Mouse (Mus musculus) lung, embryonic 14.5 days (tissue): ENCODE results near the gene Cbarp. TPM values are rescaled to one million over a fixed set of nuclear protein-coding genes. Genes with fewer than 3 reads are reported as not detected.

ENCODE experiments used
- ATAC-seq: fragments of 200-750 bp; cut with Nextera tagmentation; 2 replicates; pipeline ENCODE4 v1.8.0; 2017; ENCODE audit warnings: mild to moderate bottlenecking, moderate TSS enrichment, moderate library complexity; ENCODE audit not compliant: insufficient read depth
- DNase-seq: peaks from one replicate; pipeline ENCODE4 v3.0.0-alpha.2; 2015
- H3K27ac ChIP-seq: fragments of 300-500 bp; sonication (generic); 2 replicates; pipeline ENCODE4 v1.5.1; 2014; ENCODE audit warnings: low read depth, mild to moderate bottlenecking, moderate library complexity
- H3K27me3 ChIP-seq: fragments of 300-500 bp; sonication (generic); 2 replicates; pipeline ENCODE4 v1.6.1; 2014; ENCODE audit warnings: low read length, control low read depth; ENCODE audit not compliant: insufficient read depth
- H3K36me3 ChIP-seq: fragments of 300-500 bp; sonication (generic); 2 replicates; pipeline ENCODE4 v1.6.1; 2014; ENCODE audit warnings: control low read depth; ENCODE audit not compliant: insufficient read depth
- H3K4me1 ChIP-seq: fragments of 300-500 bp; sonication (generic); 2 replicates; pipeline ENCODE4 v1.6.1; 2014; ENCODE audit warnings: antibody characterized with exemption, control low read depth; ENCODE audit not compliant: insufficient read depth
- H3K4me2 ChIP-seq: fragments of 300-500 bp; sonication (generic); 2 replicates; pipeline ENCODE4 v1.6.1; 2014; ENCODE audit warnings: mild to moderate bottlenecking
- H3K4me3 ChIP-seq: fragments of 300-500 bp; sonication (generic); 2 replicates; pipeline ENCODE4 v1.5.1; 2014; ENCODE audit warnings: low read depth, low read length
- H3K9ac ChIP-seq: fragments of 300-500 bp; sonication (generic); 2 replicates; pipeline ENCODE4 v1.6.1; 2014
- H3K9me3 ChIP-seq: fragments of 300-500 bp; sonication (generic); 2 replicates; pipeline ENCODE4 v1.6.1; 2016; ENCODE audit warnings: low read depth, low read length, control low read depth
- CTCF ChIP-seq: IDR thresholded peaks from 2 replicates; pipeline ENCODE4 v1.5.1; 2016; ENCODE audit warnings: antibody characterized with exemption, low read depth
- WGBS: fragments of 180-500 bp; shearing (Covaris S2); extraction: QIAGEN DNeasy Blood & Tissue Kit; methylation state at CpG from one replicate; pipeline ENCODE4 v1.1.7; 2014; 5-methylcytosine and 5-hydroxymethylcytosine counted together
- polyA plus RNA-seq: library from polyadenylated mRNA; unstranded; fragments of >200 nt; fragmentation: Nextera tagmentation; extraction: Ambion mirVana; gene quantifications from 2 replicates; pipeline ENCODE4 v1.2.1, GENCODE M21; 2014

The Cbarp gene
- polyA plus RNA-seq, 1 experiment from 2014 or later = 5.5 TPM

DNA sequence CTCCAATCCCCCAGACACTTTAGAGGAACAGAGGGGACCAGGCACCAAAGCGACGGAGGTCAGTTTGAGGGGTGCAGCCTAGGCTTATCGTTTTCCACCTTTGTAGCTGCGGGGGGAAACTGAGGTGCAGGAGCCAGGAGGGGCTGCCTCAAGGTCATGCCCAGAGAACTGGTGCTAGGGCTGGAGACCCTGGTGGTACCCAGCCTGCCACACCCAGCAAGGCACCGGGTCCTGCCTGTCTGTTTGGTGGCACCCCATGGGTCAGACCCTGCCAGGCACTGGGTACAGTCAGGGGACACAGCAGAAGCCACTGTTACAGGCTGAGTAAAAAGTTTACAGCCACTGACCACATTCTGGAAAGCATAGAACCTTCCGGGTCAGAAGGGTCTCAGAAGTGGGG, 39.7 kb upstream of the Cbarp start:
- DNase-seq (no peak), ATAC-seq (no peak)
- no peak overlapping the region for H3K27ac ChIP-seq
- TF ChIP-seq CTCF = no peak
- H3K9me3 ChIP-seq = no peaks in the 10 kb centered on the region
- H3K27me3 ChIP-seq = no peaks in the 10 kb centered on the region
- H3K9ac ChIP-seq = peak overlapping the region; percentile 93
- 0 out of 2 replicates have a peak, but pooled peaks cover 2% of the 10 kb centered on the region for H3K36me3 ChIP-seq
- H3K4me2 ChIP-seq = peak overlapping the region; percentile 77
- 26% methylated on average over 6 of the region's 6 CpGs for WGBS
- H3K4me3 ChIP-seq = peak overlapping the region; percentile 75
- H3K4me1 ChIP-seq = no peaks in the 10 kb centered on the region; the same call in none of the 2 replicates

DNA sequence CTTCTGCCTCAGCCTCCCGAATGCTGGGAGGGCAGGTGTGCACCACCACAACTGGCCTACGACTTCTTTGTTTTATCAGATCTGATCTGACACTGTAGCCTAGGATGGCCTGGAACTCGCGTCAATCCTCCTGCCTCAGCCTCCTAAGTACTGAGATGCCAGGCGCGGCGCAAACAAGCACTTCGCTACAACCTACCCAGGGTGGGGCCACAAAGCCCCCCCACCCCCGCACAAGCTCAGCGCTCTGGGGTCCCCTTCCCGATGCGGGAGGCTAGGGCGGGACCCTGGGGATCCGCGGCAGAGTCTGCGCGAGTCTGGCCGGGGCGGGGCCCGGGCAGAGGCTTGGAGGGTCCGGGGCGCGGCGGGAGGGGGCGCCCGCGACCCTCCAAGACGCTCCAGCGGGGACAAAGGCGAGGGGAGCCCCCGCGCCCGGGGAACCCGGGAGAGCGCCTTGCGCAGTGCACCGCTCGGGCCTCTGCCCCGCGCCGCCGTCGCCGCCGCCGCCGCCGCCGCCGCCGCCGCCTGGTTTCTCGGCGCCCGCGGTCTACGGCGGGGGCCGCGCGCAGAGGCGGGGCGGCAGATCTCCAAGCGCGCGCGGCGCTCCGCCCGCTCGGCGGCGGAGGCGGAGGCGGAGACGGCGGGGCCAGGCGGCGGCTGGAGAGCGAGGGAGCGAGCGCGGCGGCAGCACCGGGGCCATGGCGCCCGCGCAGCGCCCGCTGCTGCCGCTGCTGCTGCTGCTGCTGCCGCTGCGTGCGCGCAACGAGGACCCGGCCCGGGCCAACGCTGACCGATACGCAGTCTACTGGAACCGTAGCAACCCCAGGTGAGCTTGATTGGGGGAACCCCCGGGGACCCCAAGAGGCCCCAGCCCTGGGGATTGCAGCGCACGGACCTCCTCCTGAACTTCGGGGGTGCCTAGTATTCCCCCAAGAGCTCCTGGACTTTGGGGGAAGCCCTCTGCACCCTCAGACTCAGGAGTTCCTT, 38.7 kb upstream of the Cbarp start, which contains the start of gene Efna2:
Efna2 (plus strand) TSS at position 415 of the 984 bp plus-strand sequence.
- H3K27ac ChIP-seq = peak within 1 kb of the TSS; percentile 54; the same call in 1 of the 2 replicates
- no peaks in the 10 kb centered on the region for H3K9me3 ChIP-seq
- ATAC-seq (peak; percentile 72), DNase-seq (peak; percentile 79)
- no peaks in the 10 kb centered on the region for H3K27me3 ChIP-seq
- no peaks in the 10 kb centered on the region; the same call in none of the 2 replicates for H3K4me1 ChIP-seq
- H3K4me2 ChIP-seq = peak within 1 kb of the TSS; percentile 77
- TF ChIP-seq CTCF = no peak
- 1% methylated on average over 81 of the region's 106 CpGs for WGBS
- H3K36me3 ChIP-seq = 0 out of 2 replicates have a peak, but pooled peaks cover 2% of the 10 kb centered on the region
- peak within 1 kb of the TSS; percentile 75 for H3K4me3 ChIP-seq
- H3K9ac ChIP-seq = peak within 1 kb of the TSS; percentile 93

DNA sequence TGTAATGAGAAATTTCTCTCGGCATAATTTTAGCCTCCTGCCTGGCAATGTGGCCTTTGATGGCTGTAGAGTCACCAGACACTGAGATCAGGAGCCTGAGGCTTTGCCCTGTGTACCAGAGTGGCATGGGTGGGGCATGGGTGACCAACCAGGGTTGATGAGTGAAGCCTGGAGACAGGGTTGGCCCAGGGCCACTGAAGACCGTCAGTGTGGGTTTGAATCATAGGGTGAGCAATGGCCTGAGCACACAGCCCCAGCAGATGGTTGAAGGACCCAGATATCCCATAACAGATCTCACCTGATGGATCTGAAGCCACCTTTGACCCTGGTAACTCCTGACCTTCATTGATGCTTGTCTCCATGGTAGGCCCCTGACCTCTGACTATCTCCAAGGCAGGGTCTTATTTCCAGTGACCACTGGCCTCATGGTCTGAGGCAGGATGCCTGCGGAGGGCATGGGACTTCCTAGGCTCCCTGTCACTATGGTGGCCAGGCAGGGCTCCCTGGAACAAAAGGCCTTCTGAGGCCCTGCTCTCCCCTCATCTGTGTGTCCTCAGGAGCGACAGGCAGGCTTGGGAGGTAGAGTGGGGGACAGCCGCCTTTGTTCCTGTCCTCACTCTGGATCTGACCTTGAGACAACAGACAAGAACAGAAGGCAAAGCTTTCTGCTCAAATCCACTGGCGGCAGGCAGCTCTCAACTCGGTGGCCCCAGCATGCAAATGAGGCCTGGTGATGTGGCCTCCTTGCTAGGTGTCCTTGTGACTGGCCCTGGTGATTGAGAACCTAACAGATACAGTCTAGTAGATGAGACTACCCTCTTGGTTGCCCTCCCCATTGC, 37.0 kb upstream of the Cbarp start:
- no peaks in the 10 kb centered on the region for H3K9me3 ChIP-seq
- H3K9ac ChIP-seq = no peak overlapping the region
- 64% methylated on average over 7 of the region's 7 CpGs for WGBS
- DNase-seq (no peak), ATAC-seq (no peak)
- peaks cover 3% of the 10 kb centered on the region; the same call in 1 of the 2 replicates for H3K36me3 ChIP-seq
- H3K27ac ChIP-seq = no peak overlapping the region
- H3K4me1 ChIP-seq = no peaks in the 10 kb centered on the region; the same call in none of the 2 replicates
- H3K4me3 ChIP-seq = no peak overlapping the region
- no peak overlapping the region for H3K4me2 ChIP-seq
- no peaks in the 10 kb centered on the region for H3K27me3 ChIP-seq
- no peak for TF ChIP-seq CTCF

DNA sequence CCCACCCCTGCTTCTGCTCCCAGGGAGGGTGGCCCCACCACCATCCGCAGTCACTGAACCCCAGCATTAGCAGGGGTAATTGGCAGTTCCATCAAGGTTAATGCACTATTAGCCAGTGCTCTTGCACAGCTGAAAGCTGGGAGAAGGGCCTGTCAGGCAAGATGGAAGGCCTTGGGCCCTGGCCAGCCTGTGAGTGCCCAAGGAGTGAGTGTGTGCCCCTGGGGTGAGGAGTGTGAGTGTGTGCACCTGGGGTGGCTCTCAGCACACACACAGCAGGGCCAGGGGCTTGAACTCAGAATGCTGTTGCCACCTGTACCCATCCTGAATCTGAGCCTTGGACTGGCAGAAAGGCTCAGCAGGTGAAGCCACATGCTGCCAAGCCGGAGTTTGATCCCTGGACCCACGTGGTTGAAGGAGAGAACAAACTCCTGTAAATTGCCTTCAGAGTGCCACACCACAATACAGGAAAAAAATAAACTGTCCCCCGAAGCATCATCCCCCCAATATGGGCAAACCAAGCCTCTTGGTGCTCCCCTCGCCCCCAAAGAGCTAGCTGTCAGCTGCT, 35.7 kb upstream of the Cbarp start:
- Histone ChIP-seq H3K9ac (no peak overlapping the region), H3K4me3 (no peak overlapping the region), H3K27ac (no peak overlapping the region), H3K4me1 (no peaks in the 10 kb centered on the region; the same call in none of the 2 replicates), H3K9me3 (no peaks in the 10 kb centered on the region), H3K36me3 (peaks cover 14% of the 10 kb centered on the region), H3K4me2 (no peak overlapping the region), H3K27me3 (no peaks in the 10 kb centered on the region)
- TF ChIP-seq CTCF = no peak
- 81% methylated on average over 5 of the region's 5 CpGs for WGBS
- DNase-seq (no peak), ATAC-seq (no peak)

DNA sequence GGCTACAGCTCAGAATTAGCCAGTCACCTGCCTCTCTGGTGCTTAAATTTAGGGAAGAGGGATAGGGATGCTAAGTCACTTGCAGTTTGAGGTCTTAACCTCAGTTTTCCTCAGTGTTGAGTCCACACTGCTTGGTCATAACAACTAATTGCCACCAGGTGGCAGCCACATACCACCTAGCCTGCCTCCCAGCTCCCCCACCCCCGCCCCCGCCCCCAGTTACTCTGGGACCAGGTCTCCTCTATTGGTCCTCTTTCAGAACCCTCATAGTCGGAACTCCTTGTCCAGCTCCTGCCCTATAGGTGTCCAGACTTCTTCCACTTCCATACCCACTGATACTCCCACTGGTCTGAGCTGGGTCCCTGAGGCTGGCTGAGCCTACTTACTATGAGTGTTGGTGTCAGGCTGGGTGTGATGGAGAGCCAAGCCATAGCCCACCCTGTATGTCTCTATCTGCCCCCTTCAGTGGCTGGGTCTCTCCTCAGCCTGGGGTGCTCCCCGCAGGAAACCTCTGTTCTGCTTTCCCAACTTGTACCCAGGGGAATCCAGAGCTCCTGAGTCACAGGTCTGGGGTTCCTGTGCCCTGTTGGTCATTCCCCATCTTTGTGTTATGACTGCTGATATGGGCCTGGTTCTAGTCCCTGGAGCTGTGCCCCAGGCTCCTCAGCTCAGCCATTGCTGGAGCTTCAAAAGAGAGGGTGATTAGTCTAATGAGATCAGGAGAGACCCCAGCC, 35.1 kb upstream of the Cbarp start:
- ATAC-seq = no peak
- peak; percentile 71 for TF ChIP-seq CTCF

DNA sequence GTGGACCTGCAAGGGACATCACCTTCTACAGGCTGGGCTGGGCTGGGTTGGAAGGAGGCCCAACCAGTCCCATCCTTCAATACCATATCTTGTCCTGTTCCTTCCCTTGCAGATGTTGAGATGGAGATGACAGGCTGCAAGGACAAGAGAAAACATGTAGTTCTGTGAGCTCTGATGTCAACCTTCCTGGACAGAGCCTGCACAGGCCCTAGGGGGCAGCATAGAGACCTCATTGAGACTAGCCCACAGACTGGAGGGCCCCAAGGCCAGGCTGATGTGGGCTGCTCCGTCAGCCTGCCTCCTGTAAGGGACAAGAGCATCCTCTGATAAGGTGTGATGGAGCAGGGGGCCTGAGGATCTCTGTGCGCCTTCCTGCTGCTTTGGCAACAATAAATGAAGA, 34.1 kb upstream of the Cbarp start:
- WGBS = 48% methylated on average over 2 of the region's 2 CpGs
- Histone ChIP-seq H3K9ac (no peak overlapping the region), H3K4me3 (no peak overlapping the region), H3K4me2 (no peak overlapping the region), H3K36me3 (peaks cover 30% of the 10 kb centered on the region), H3K27ac (no peak overlapping the region), H3K9me3 (no peaks in the 10 kb centered on the region), H3K4me1 (no peaks in the 10 kb centered on the region), H3K27me3 (no peaks in the 10 kb centered on the region)
- TF ChIP-seq CTCF = peak; percentile 68
- ATAC-seq = no peak
- peak; percentile 73 for DNase-seq

More for the DNA sequence above, 35.1 kb upstream of the Cbarp start:
- Histone ChIP-seq H3K4me3 (no peak overlapping the region), H3K4me2 (no peak overlapping the region), H3K36me3 (peaks cover 20% of the 10 kb centered on the region), H3K9ac (no peak overlapping the region), H3K27ac (no peak overlapping the region), H3K4me1 (no peaks in the 10 kb centered on the region; the same call in 1 of the 2 replicates), H3K9me3 (no peaks in the 10 kb centered on the region), H3K27me3 (no peaks in the 10 kb centered on the region)
- 28% methylated on average over 4 of the region's 4 CpGs for WGBS
- peak; percentile 74 for DNase-seq
